Mouse (Mus musculus) MEL (cell line): ENCODE measurements around the gene Npy5r.

ENCODE experiments used
- BHLHE40 ChIP-seq: IDR thresholded peaks from 2 replicates; pipeline ENCODE4 v1.6.1; 2012; ENCODE audit warnings: low read depth, mild to moderate bottlenecking, inconsistent platforms, low read length, improper control_type of control experiment, borderline replicate concordance
- CTCF ChIP-seq, 3 experiments: IDR thresholded peaks in 2 of 3; conservative IDR thresholded peaks in 1 of 3; 2 replicates each; pipeline ENCODE4 v1.5.1; 2011 to 2012; ENCODE audit warnings: low read length in 3 of 3, low read depth in 2 of 3, mild to moderate bottlenecking in 2 of 3, improper control_type of control experiment in 1 of 3, inconsistent platforms in 1 of 3, mixed read lengths in 1 of 3, moderate library complexity in 1 of 3; ENCODE audit not compliant: control insufficient read depth in 1 of 3, insufficient read depth in 1 of 3, poor library complexity in 1 of 3, severe bottlenecking in 1 of 3
- ETS1 ChIP-seq: IDR thresholded peaks from 2 replicates; pipeline ENCODE4 v1.6.1; 2012; ENCODE audit warnings: low read depth, mild to moderate bottlenecking, inconsistent platforms, low read length, improper control_type of control experiment, moderate library complexity
- GATA1 ChIP-seq: IDR thresholded peaks from 2 replicates; pipeline ENCODE4 v1.6.1; 2011; ENCODE audit warnings: low read depth, low read length, improper control_type of control experiment
- JUND ChIP-seq: IDR thresholded peaks from 2 replicates; pipeline ENCODE4 v1.6.1; 2011; ENCODE audit warnings: low read depth, mild to moderate bottlenecking, improper control_type of control experiment, low read length
- MAZ ChIP-seq: IDR thresholded peaks from 2 replicates; pipeline ENCODE4 v1.6.1; 2012; ENCODE audit warnings: low read depth, mild to moderate bottlenecking, inconsistent platforms, low read length, improper control_type of control experiment
- MEF2A ChIP-seq: IDR thresholded peaks from 2 replicates; pipeline ENCODE4 v1.6.1; 2014; ENCODE audit warnings: low read depth, mild to moderate bottlenecking, inconsistent platforms, low read length, improper control_type of control experiment; ENCODE audit not compliant: poor library complexity, insufficient replicate concordance, severe bottlenecking; ENCODE audit errors: extremely low read depth
- NELFE ChIP-seq: IDR thresholded peaks from 2 replicates; pipeline ENCODE4 v1.6.1; 2011; ENCODE audit warnings: low read depth, low read length, improper control_type of control experiment
- POLR2A ChIP-seq, 2 experiments: IDR thresholded peaks; 2 replicates each; pipeline ENCODE4 v1.6.1; 2011 to 2012; ENCODE audit warnings: low read length in 2 of 2, mild to moderate bottlenecking in 2 of 2, control low read depth in 1 of 2, improper control_type of control experiment in 1 of 2, low read depth in 1 of 2, moderate library complexity in 1 of 2; ENCODE audit not compliant: control insufficient read depth in 1 of 2, insufficient read depth in 1 of 2, poor library complexity in 1 of 2
- SIN3A ChIP-seq: IDR thresholded peaks from 2 replicates; pipeline ENCODE4 v1.6.1; 2012; ENCODE audit warnings: low read length, improper control_type of control experiment, inconsistent platforms

GRCm38 (mm10) chr8:66630721-66631120 lies 57.2 kb downstream of the Npy5r start:
- TF ChIP-seq CTCF (IDR thresholded peaks at IDR 0.05 in 2 of 3, conservative IDR thresholded peaks at IDR 0.05 in 1 of 3; ENCODE audit: control insufficient read depth in 1 of 3, insufficient read depth in 1 of 3, low read depth in 2 of 3, low read length in 3 of 3, poor library complexity in 1 of 3, severe bottlenecking in 1 of 3) (no peak), POLR2A (IDR thresholded peaks at IDR 0.05; ENCODE audit: control insufficient read depth in 1 of 2, insufficient read depth in 1 of 2, low read depth in 1 of 2, low read length in 2 of 2, poor library complexity in 1 of 2) (no peak), SIN3A (no peak), GATA1 (no peak), MEF2A (no peak), ETS1 (no peak), BHLHE40 (no peak), NELFE (no peak), MAZ (no peak), JUND (no peak)
